Mouse (Mus musculus): ENCODE results near the gene Aqp5.

The Aqp5 gene

DNA sequence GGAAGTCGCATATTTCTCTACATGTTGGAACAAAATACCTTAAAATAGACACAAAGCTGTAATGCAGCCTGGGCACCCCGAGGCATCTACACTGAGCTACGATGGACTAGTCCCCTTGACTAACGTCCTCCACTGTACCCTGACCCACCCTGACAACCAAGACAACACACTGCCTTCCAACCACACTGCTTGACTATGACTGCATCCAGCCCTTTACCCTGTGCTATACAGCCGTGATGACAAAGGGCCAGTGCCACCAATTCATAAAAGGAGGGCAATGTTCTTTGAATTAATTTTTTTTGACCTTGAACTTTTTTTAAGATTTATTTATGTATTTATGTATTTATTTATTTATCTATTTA, 47.5 kb downstream of the Aqp5 start:
- DNase-seq (ENCODE audit: low spot score): no peak

DNA sequence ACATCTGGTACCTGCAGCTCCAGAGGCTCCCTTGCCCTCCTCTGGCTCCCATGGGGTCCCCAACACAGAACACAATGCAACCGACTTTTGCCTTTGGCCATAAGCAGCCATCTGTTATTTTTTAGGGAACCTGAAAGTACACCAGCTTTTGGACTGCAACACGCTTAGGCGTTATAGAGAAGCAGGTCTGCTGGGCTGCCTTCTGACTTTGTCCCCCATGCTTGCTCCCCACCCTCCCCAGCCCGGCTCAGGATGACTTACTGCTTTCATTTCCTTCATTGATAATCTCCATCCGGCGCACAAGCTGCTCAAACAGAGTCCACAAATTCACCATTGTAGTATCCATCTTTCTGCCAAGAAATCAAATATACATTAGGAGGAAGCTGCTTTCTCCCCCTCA, 52.0 kb downstream of the Aqp5 start:
- DNase-seq (ENCODE audit: low spot score): no peak

DNA sequence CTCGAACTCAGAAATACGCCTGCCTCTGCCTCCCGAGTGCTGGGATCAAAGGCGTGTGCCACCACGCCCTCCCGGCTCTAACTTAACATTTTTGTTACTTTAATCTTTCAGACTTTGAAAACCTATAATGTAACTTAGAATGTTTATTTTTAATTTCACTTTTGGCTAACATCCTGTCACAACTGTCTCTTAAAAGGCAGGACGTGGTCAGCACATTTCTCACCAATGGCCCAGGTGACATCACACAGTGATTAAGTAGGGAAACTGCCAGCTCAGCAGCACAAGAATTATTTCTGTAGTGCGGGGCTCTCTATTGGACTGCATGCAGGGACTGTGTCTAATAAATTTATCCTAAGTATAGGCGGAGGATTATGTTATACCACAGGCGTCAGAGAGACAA, 53.2 kb downstream of the Aqp5 start:
- no peak for DNase-seq (ENCODE audit: low spot score)
